Mouse (Mus musculus) monocyte, adult 5-6 weeks (primary cell): ENCODE measurements around the gene Vstm2a. TPM values are rescaled to one million over a fixed set of nuclear protein-coding genes. Genes with fewer than 3 reads are reported as not detected.

Experiments used
- ATAC-seq: fragments of 153-309, 156-312 bp; replicated peaks from 2 replicates; pipeline ENCODE4 v1.8.0; 2017; ENCODE audit warnings: mild to moderate bottlenecking; ENCODE audit not compliant: low TSS enrichment, insufficient number of reproducible peaks, severe bottlenecking, poor library complexity, low FRiP score
- total RNA-seq: library from RNA; stranded (forward); fragments of 200-1000, 200-491, 200-594 nt; gene quantifications from 3 replicates; pipeline ENCODE4 v1.2.3, GENCODE M21; 2017

Gene Vstm2a
- not detected in 3 replicates for total RNA-seq

DNA sequence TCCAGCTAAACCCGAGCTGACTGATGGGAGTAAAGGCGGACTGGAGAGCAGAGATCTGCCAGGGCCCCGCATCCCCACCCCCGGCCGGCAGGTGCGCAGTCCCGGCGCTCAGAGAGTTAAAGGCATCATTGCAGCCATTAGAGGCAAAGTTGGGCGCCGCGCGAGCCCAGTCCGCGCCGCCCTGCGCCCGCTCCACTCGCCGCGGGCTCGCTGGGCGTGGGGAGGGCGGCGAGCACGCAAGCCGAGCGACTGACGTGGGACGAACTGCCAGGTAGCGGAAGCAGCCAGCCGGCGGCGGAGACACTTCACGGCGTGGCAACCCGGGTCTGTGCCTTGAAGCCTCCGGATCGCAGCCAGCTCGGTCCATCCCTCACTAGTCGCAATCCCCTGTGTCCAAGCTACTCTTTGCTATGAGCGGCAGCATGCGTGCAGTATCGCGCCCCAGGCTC lies at the start of gene Vstm2a:
Gene Vstm2a (plus strand): TSS at position 252 of the 449 bp plus-strand sequence.
- no peak for ATAC-seq

DNA sequence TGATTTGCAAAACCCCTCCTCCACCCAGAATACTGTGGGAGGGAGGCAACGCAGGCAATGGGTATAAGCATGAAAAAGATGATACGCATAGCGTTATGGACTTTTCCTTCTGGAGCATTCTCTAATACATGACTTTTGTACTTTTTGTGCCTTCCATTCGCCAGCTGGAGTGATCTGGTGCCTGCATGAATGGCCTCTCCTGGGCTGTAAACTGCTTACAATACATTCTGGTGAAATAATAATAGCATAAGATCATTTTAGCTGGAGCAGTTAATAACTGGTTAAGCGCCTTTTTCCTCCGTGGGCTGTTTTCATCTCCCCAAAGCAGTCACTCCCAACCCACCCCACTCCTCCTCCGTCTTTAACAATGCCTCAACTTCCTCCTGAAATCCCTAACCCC lies 513 bp upstream of the Vstm2a start:
- no peak for ATAC-seq

- no peak for ATAC-seq
Measured at GRCm38 (mm10) chr11:16258300-16258699, 776 bp downstream of the Vstm2a start.

GRCm38 (mm10) chr11:16259876-16260275 lies 2.4 kb downstream of the Vstm2a start:
- ATAC-seq = no peak

DNA sequence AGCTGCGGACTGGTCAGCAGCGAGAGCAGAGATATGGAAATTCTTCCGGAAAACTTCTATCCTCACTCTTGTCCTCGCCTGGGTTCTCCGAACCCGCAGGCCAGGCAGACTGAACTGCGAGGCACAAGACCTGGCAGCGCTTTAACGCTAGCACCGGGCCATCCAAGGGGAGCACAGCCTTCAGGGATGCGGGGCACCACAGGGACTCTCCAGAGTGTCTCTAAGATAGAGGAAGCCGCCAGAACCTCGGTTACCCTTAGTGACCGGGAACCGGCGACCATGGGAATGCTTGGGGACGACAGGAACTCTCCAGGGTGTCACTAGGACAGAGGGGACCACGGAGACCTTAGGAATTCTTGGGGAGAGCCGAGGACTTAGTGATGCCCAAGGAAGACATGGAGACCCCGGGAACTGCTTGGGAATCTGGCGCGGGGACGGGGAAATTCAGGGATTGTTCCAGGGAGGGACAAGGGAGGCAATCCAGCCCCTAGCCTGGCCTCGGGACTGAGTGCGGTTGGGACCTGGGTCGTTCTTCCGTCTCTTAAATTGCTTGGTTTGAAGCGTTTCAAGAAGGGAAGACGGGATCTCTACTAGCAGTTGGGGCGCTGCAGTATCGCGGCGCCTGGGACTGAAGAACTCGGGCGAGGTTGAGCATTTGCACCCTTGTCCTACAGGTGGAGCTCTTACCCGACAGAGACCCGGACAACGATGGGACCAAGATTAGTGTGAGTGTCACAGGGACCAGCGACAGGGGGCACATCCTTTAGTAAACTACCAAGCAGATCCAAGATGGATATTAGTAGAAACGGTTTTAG lies 3.4 kb downstream of the Vstm2a start:
- no peak for ATAC-seq

DNA sequence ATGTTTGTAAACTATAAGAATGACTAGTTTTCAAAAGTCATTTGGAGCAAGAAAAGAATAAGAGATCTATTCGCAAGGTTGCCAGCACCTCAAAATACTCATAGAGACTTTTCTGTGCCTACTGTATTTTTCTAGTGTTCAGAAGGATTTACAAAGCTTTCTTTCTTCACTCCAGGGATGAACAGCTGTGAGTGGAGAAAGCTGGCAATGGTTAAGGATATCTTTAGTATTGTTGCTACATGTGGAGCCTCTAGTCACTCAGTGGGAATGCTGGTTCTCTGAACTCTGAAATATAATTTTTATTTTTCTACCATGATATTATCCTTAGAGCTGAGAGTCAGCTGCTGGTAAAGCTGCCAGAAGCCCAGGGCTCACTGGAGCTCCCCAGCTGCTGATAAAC lies 10.9 kb downstream of the Vstm2a start:
- no peak for ATAC-seq

GRCm38 (mm10) chr11:16290381-16290780 lies 32.9 kb downstream of the Vstm2a start:
- ATAC-seq = no peak

DNA sequence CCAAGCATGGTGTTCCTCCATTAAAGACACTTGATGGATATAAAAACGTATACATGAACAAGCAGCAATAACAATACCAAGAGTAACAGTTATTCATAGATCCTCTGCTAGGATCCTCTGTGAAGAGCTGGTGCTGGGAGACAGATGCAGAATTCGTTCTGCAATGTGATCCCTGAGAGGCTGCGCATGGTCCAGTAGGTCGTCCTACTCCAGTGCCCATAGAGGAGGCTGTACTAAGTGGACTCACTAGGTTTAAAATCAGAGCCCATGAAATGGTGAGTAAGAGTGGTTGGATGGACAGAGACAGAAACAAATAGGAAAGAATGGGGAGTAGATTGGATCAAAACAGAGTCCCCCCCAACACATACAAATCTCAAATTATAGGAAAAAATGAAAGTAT lies 35.4 kb downstream of the Vstm2a start:
- ATAC-seq = no peak

DNA sequence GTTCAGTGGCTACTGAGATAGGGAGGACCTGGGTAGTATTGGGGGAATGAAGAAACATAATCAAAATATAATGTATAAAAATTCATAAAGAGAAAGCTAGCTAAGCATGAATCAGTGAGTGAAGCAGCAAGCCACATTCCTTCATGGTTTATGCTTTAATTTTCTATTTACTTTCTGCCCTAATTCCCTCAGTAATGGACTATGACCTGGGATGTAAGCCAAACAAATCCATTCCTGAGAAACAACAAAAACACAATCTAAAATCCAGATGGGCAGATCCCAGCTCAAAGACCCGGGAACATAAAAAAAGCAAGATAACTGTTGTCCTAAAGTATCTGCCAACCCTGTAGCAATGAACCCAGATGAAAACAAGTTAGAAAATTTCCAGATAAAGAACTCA lies 39.0 kb downstream of the Vstm2a start:
- no peak for ATAC-seq

GRCm38 (mm10) chr11:16299492-16299891 lies 42.0 kb downstream of the Vstm2a start:
- no peak for ATAC-seq

- no peak for ATAC-seq
Measured at GRCm38 (mm10) chr11:16299960-16300359, 42.4 kb downstream of the Vstm2a start.

GRCm38 (mm10) chr11:16300709-16301108 lies 43.2 kb downstream of the Vstm2a start:
- ATAC-seq = no peak

GRCm38 (mm10) chr11:16315097-16315496 lies 57.6 kb downstream of the Vstm2a start:
- no peak for ATAC-seq

- no peak for ATAC-seq
Measured at GRCm38 (mm10) chr11:16345179-16345578, 87.7 kb downstream of the Vstm2a start.

GRCm38 (mm10) chr11:16345676-16346075 lies 88.2 kb downstream of the Vstm2a start:
- no peak for ATAC-seq

- ATAC-seq = no peak
Measured at GRCm38 (mm10) chr11:16351915-16352314, 94.4 kb downstream of the Vstm2a start.

DNA sequence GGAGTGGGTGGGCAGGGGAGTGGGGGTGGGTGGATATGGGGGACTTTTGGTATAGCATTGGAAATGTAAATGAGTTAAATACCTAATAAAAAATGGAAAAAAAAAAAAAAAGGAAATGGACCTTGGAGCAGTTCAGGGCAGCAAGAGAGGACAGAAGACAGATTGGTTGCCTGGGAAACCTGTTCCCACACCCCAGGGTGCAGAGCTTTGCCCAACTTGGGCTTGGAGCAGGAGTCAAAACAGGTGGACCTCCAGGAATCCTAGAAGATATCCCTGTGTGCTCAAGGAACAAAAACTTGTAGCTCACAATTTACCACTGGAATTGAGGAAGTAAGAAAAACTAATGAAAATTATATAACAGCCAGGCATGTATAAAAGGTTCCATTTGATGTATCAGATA lies 96.8 kb downstream of the Vstm2a start:
- no peak for ATAC-seq

GRCm38 (mm10) chr11:16366852-16367587 lies 109.5 kb downstream of the Vstm2a start:
- ATAC-seq = no peak

- no peak for ATAC-seq
Measured at GRCm38 (mm10) chr11:16403627-16404026, 146.1 kb downstream of the Vstm2a start.

- no peak for ATAC-seq
Measured at GRCm38 (mm10) chr11:16411736-16412135, 154.2 kb downstream of the Vstm2a start.
